Mouse (Mus musculus) lung, postnatal 36 days (tissue): ENCODE results near the gene Ypel5.

Experiments
- DNase-seq: peaks from one replicate; pipeline ENCODE4 v3.0.0; 2022; ENCODE audit warnings: mixed read lengths

Gene Ypel5

GRCm38 (mm10) chr17:72844949-72845490 is 8.8 kb downstream of the Ypel5 start:
- no peak for DNase-seq

DNA sequence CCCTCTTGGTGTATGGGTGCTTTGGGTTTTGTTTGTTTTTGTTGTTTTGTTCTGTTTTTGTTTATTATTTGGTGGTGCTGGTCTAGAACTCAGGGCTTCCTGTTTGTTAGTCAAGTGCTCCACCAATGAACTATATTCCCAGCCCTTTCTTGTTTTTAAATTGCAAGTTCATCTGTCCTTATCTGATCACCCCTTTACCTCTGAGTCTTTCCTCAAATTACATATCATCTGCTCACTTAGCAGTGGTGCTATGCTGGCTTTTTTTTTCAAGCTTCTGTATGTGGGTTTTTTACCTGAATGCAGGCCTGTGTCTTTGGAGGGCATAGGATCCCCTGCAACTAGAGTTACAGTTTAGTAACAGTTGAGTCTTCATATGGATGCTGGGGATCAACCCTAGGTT is 9.3 kb downstream of the Ypel5 start:
- DNase-seq: no peak

DNA sequence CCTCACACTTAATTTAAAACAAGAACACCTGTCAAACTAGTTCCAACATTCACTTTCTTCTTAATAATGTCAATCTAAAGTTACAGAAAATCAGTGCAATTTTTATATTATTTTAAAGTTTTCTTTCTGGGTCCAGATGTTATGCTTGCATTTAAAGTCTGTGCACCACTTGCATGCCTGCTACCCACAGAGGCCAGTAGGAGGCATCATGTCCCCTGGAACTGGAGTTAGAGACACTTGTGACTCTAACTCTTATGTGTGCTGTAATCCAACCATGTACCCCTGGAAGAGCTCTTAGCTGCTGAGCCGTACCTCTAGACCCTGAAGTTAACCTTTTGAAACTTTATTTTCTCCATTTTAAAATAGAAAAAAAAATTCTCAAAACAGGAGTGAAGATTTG is 19.0 kb downstream of the Ypel5 start:
- no peak for DNase-seq

- peak; percentile 79 for DNase-seq
Observed at GRCm38 (mm10) chr17:72857677-72858633, 21.7 kb downstream of the Ypel5 start.

DNA sequence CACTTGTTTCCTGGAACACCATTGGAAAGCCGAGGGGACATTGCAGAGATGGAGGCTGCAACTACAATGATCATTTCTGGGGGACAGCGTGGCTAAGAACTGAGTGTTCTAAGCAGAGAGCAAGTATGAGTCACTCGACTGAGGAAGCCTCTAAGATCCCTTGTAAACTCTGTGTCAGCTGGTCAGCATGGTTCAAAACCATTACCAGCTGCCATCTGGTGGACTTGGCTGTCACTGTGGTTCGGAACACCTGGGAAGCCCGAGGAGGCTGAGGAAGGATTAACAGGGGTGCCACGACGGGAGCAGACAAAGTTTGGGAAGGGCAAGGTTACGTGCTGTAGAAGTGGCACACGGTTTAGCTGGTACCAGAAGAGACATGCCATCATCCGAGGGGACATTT is 27.0 kb downstream of the Ypel5 start:
- DNase-seq: no peak

- DNase-seq: no peak
Observed at GRCm38 (mm10) chr17:72866624-72867245, 30.5 kb downstream of the Ypel5 start.

DNA sequence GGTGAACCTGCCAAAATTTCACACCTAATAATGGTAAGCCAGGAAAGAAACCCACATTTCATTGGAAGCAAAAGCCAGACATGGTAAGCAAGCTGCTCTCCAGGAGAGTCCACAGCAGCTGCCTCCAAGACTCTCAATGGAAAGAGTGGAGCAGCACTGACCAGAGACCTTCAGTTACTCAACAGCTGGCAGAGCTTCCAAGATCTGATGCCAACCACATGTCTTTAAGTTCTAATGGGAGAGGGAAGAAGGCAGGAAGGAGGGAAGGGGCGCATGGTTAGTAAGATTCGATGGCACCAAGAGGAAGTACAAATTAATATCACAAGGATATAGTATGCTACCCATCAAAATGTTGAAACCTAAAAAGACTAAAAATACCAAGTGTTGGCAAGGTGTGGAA is 31.9 kb downstream of the Ypel5 start:
- no peak for DNase-seq

DNA sequence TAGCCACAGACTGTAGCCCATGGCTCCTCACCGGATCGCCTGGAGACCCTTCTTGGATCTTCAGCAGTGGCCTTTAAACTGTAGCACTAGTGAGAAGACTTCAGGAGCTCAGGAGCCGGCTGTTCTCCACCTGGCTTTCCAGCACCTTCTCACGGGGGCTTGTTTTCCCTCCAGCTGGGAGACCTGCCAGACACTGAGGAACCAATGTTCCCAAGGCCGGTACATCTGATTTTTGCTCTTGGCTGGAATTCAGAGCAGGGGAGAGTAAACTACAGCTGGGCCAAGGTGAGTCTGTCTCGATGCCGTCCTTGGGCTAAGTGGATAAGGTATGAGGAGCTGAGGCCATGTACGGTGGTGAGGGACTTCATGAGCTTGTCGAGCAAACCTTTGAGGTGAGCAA is 42.7 kb downstream of the Ypel5 start:
- no peak for DNase-seq

- DNase-seq: no peak
Observed at GRCm38 (mm10) chr17:72880156-72880555, 43.9 kb downstream of the Ypel5 start.

GRCm38 (mm10) chr17:72881051-72881450 is 44.8 kb downstream of the Ypel5 start:
- no peak for DNase-seq

GRCm38 (mm10) chr17:72881804-72882203 is 45.6 kb downstream of the Ypel5 start:
- no peak for DNase-seq

- peak; percentile 90 for DNase-seq
Observed at GRCm38 (mm10) chr17:72889556-72890397, 53.5 kb downstream of the Ypel5 start.

- DNase-seq: no peak
Observed at GRCm38 (mm10) chr17:72890398-72890898, 54.2 kb downstream of the Ypel5 start.

DNA sequence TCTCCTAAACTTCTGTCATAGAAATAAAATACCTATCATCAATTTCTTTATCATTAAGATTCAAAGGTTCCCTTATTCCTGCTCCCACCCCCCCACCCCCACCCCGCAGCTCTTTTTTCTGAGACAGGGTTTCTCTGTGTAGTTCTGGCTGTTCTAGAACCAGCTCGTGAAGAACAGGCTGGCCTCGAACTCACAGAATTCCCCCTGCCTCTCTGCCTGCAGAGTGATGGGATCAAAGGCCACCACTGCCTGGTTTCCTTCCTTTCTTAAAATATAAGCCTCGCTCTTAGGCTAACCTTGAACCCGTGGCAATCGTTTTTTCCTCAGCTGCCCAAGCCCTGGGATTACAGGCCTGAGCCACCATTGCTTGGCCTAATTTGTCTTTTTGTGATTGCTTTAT is 55.3 kb downstream of the Ypel5 start:
- DNase-seq: no peak

- DNase-seq: no peak
Observed at GRCm38 (mm10) chr17:72895506-72895905, 59.3 kb downstream of the Ypel5 start.

- DNase-seq: no peak
Observed at GRCm38 (mm10) chr17:72897076-72897475, 60.8 kb downstream of the Ypel5 start.

- no peak for DNase-seq
Observed at GRCm38 (mm10) chr17:72897961-72898360, 61.7 kb downstream of the Ypel5 start.

DNA sequence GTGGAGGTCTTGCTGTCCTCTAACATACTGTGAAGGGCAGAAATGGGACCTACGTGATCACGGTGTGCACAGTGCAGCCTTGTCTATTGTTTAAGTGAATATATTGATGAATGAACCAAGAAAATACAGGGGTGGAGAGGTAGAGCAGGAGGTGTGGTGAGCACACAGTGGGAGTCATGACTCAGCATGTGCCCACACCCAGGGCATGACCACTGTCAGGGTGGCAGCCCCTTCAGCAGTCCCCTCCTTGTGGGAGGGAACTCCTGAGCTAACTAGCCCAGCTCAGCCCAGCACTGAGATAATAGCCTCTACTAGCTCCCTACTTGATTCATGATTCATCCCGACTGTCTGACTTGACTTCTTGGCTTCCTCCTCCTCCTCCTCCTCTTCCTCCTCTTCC is 62.5 kb downstream of the Ypel5 start:
- no peak for DNase-seq
